Mouse (Mus musculus) kidney, embryonic 16.5 days (tissue): Measurements from ENCODE around the gene F830045P16Rik. TPM values are rescaled to one million over a fixed set of nuclear protein-coding genes. Genes with fewer than 3 reads are reported as not detected.

Experiments used
- ATAC-seq: fragments of 200-750 bp; cut with Nextera tagmentation; 2 replicates; pipeline ENCODE4 v1.8.0; 2017; ENCODE audit warnings: moderate TSS enrichment; ENCODE audit not compliant: low FRiP score, low TSS enrichment
- H3K27ac ChIP-seq: fragments of 300-500 bp; sonication (generic); 2 replicates; pipeline ENCODE4 v1.5.1; 2014; ENCODE audit warnings: low read length
- H3K27me3 ChIP-seq: fragments of 300-500 bp; sonication (generic); 2 replicates; pipeline ENCODE4 v1.6.1; 2014; ENCODE audit warnings: low read length, control low read depth, mixed read lengths; ENCODE audit not compliant: insufficient read depth
- H3K36me3 ChIP-seq: fragments of 300-500 bp; sonication (generic); 2 replicates; pipeline ENCODE4 v1.6.1; 2014; ENCODE audit warnings: low read length, control low read depth, mixed read lengths; ENCODE audit not compliant: insufficient read depth
- H3K4me1 ChIP-seq: fragments of 300-500 bp; sonication (generic); 2 replicates; pipeline ENCODE4 v1.6.1; 2014; ENCODE audit warnings: low read length, control low read depth, mixed read lengths; ENCODE audit not compliant: insufficient read depth
- H3K4me2 ChIP-seq: fragments of 300-500 bp; sonication (generic); replicated peaks from 2 replicates; pipeline ENCODE4 v1.6.1; 2014; ENCODE audit warnings: low read depth, low read length
- H3K4me3 ChIP-seq: fragments of 300-500 bp; sonication (generic); 2 replicates; pipeline ENCODE4 v1.5.1; 2014; ENCODE audit warnings: mild to moderate bottlenecking, low read length
- H3K9ac ChIP-seq: fragments of 300-500 bp; sonication (generic); replicated peaks from 2 replicates; pipeline ENCODE4 v1.6.1; 2014; ENCODE audit warnings: low read length
- H3K9me3 ChIP-seq: fragments of 300-500 bp; sonication (generic); 2 replicates; pipeline ENCODE4 v1.6.1; 2016; ENCODE audit warnings: low read length, control low read depth
- WGBS: fragments of 180-500 bp; shearing (Covaris S2); extraction: QIAGEN DNeasy Blood & Tissue Kit; methylation state at CpG from one replicate; pipeline ENCODE4 v1.1.7; 2014; 5-methylcytosine and 5-hydroxymethylcytosine counted together
- polyA plus RNA-seq: library from polyadenylated mRNA; unstranded; fragments of >200 nt; fragmentation: Nextera tagmentation; extraction: Ambion mirVana; gene quantifications from 2 replicates; pipeline ENCODE4 v1.2.1, GENCODE M21; 2015

Gene F830045P16Rik
- polyA plus RNA-seq, 1 experiment from 2014 or later, result not detected

GRCm38 (mm10) chr2:129534886-129535591, 1.4 kb downstream of the F830045P16Rik start:
- peak; percentile 88 for ATAC-seq
- H3K9me3 ChIP-seq, result no peaks in the 10 kb centered on the region
- H3K9ac ChIP-seq, result no peak overlapping the region
- H3K4me1 ChIP-seq, result peaks cover 20% of the 10 kb centered on the region
- H3K4me2 ChIP-seq, result no peak overlapping the region
- no peak overlapping the region for H3K27ac ChIP-seq
- H3K36me3 ChIP-seq, result no peaks in the 10 kb centered on the region
- 21% methylated on average over 5 of the region's 5 CpGs for WGBS
- no peak overlapping the region for H3K4me3 ChIP-seq
- H3K27me3 ChIP-seq, result no peaks in the 10 kb centered on the region

GRCm38 (mm10) chr2:129531890-129532289, 4.5 kb downstream of the F830045P16Rik start:
- Histone ChIP-seq H3K4me3 (no peak overlapping the region), H3K9me3 (no peaks in the 10 kb centered on the region), H3K27ac (no peak overlapping the region), H3K4me1 (peaks cover 14% of the 10 kb centered on the region), H3K9ac (no peak overlapping the region), H3K36me3 (no peaks in the 10 kb centered on the region), H3K4me2 (no peak overlapping the region), H3K27me3 (no peaks in the 10 kb centered on the region)
- WGBS, result 77% methylated on average over 2 of the region's 2 CpGs
- no peak for ATAC-seq

- Histone ChIP-seq H3K36me3 (no peaks in the 10 kb centered on the region), H3K27me3 (no peaks in the 10 kb centered on the region), H3K27ac (no peak overlapping the region), H3K9ac (no peak overlapping the region), H3K4me3 (no peak overlapping the region), H3K4me2 (no peak overlapping the region), H3K4me1 (peaks cover 14% of the 10 kb centered on the region), H3K9me3 (no peaks in the 10 kb centered on the region)
- no peak for ATAC-seq
These were observed 5.3 kb downstream of the F830045P16Rik start for GRCm38 (mm10) chr2:129531102-129531501.

GRCm38 (mm10) chr2:129529297-129530209, 6.8 kb downstream of the F830045P16Rik start:
- ATAC-seq, result 0 out of 2 replicates have a peak, but pooled peaks have one; percentile 46
- Histone ChIP-seq H3K4me3 (no peak overlapping the region), H3K9ac (no peak overlapping the region), H3K36me3 (no peaks in the 10 kb centered on the region), H3K27me3 (no peaks in the 10 kb centered on the region), H3K9me3 (no peaks in the 10 kb centered on the region), H3K4me2 (no peak overlapping the region), H3K4me1 (peaks cover 6% of the 10 kb centered on the region; the same call in 1 of the 2 replicates), H3K27ac (no peak overlapping the region)
- WGBS, result 28% methylated on average over 14 of the region's 14 CpGs

GRCm38 (mm10) chr2:129527916-129528315, 8.5 kb downstream of the F830045P16Rik start:
- 88% methylated on average over 4 of the region's 4 CpGs for WGBS

GRCm38 (mm10) chr2:129526322-129526721, 10.1 kb downstream of the F830045P16Rik start:
- Histone ChIP-seq H3K27ac (no peak overlapping the region), H3K4me1 (peaks cover 6% of the 10 kb centered on the region; the same call in 1 of the 2 replicates), H3K4me2 (no peak overlapping the region), H3K4me3 (no peak overlapping the region), H3K9me3 (no peaks in the 10 kb centered on the region), H3K9ac (no peak overlapping the region), H3K36me3 (no peaks in the 10 kb centered on the region), H3K27me3 (no peaks in the 10 kb centered on the region)
- 54% methylated on average over 4 of the region's 4 CpGs for WGBS
- ATAC-seq, result 0 out of 2 replicates have a peak, but pooled peaks have one; percentile 15

More at GRCm38 (mm10) chr2:129527916-129528315, 8.5 kb downstream of the F830045P16Rik start:
- no peak overlapping the region for H3K27ac ChIP-seq
- H3K4me3 ChIP-seq, result no peak overlapping the region
- ATAC-seq, result no peak
- H3K4me1 ChIP-seq, result peaks cover 6% of the 10 kb centered on the region; the same call in 1 of the 2 replicates
- H3K4me2 ChIP-seq, result no peak overlapping the region
- no peaks in the 10 kb centered on the region for H3K36me3 ChIP-seq
- H3K9ac ChIP-seq, result no peak overlapping the region
- H3K9me3 ChIP-seq, result no peaks in the 10 kb centered on the region
- H3K27me3 ChIP-seq, result no peaks in the 10 kb centered on the region

- Histone ChIP-seq H3K36me3 (no peaks in the 10 kb centered on the region), H3K27ac (no peak overlapping the region), H3K4me3 (no peak overlapping the region), H3K27me3 (no peaks in the 10 kb centered on the region), H3K4me2 (no peak overlapping the region), H3K9me3 (no peaks in the 10 kb centered on the region), H3K9ac (no peak overlapping the region), H3K4me1 (peaks cover 6% of the 10 kb centered on the region; the same call in 1 of the 2 replicates)
- no peak for ATAC-seq
These were observed 10.8 kb downstream of the F830045P16Rik start for GRCm38 (mm10) chr2:129525644-129526043.

GRCm38 (mm10) chr2:129518526-129518925, 17.9 kb downstream of the F830045P16Rik start:
- H3K36me3 ChIP-seq, result no peaks in the 10 kb centered on the region
- H3K9ac ChIP-seq, result no peak overlapping the region
- no peak overlapping the region for H3K4me2 ChIP-seq
- no peaks in the 10 kb centered on the region for H3K27me3 ChIP-seq
- no peaks in the 10 kb centered on the region for H3K9me3 ChIP-seq
- no peak overlapping the region for H3K27ac ChIP-seq
- no peak for ATAC-seq
- 70% methylated on average over 3 of the region's 3 CpGs for WGBS
- peaks cover 9% of the 10 kb centered on the region; the same call in 1 of the 2 replicates for H3K4me1 ChIP-seq
- H3K4me3 ChIP-seq, result no peak overlapping the region

GRCm38 (mm10) chr2:129514923-129515920, 21.2 kb downstream of the F830045P16Rik start:
- peak; percentile 54 for ATAC-seq
- H3K9me3 ChIP-seq, result no peaks in the 10 kb centered on the region
- peaks cover 9% of the 10 kb centered on the region; the same call in 1 of the 2 replicates for H3K4me1 ChIP-seq
- WGBS, result 51% methylated on average over 16 of the region's 16 CpGs
- no peaks in the 10 kb centered on the region for H3K27me3 ChIP-seq
- H3K4me2 ChIP-seq, result no peak overlapping the region
- H3K36me3 ChIP-seq, result no peaks in the 10 kb centered on the region
- H3K4me3 ChIP-seq, result no peak overlapping the region
- 0 out of 2 replicates have a peak overlapping the region, but pooled peaks have one; percentile 8 for H3K9ac ChIP-seq
- peak overlapping the region; percentile 65 for H3K27ac ChIP-seq
